Mouse (Mus musculus): ENCODE data around the gene Hipk4. TPM values are rescaled to one million over a fixed set of nuclear protein-coding genes. Genes with fewer than 3 reads are reported as not detected.
"Not testable (repeated sequence)": the region's sequence is repeated elsewhere in the genome, so short reads cannot be mapped to it uniquely, and the experiment has no call there.

Hipk4 gene
- total and polyA plus RNA-seq, 3 experiments = 0.09 to 0.16 TPM; not detected in 1

DNA sequence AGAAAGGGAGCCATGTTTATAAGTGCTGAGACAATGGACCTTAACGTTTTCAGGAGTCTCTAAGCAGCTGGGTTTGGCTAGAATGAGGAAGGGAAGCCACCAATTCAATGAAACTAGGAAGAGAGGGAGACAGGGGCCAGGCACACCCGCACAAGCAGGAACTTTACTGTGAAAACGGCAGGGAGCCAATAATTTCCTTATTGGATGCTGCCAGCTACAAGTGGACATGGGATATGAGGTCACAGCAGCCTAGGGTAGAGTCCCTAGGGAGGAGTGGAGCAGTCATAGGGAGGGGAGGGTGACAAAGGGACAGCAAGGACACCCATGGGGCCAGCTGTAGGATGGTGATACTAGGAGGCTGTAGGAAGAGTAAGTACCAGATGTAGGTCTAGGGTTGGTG lies 30.0 kb upstream of the Hipk4 start:
- TF ChIP-seq E2F4 (IDR thresholded peaks at IDR 0.05; ENCODE audit: insufficient replicate concordance, low read depth, low read length) (no peak), BHLHE40 (IDR thresholded peaks at IDR 0.05; ENCODE audit: low read depth, low read length) (no peak), MYC (IDR thresholded peaks at IDR 0.05; ENCODE audit: low read depth, low read length) (no peak), POLR2A (IDR thresholded peaks at IDR 0.05; ENCODE audit: low read depth, low read length) (no peak), MAFK (IDR thresholded peaks at IDR 0.05; ENCODE audit: insufficient replicate concordance, low read length) (no peak), TCF12 (IDR thresholded peaks at IDR 0.05; ENCODE audit: low read depth, low read length) (no peak), MAX (IDR thresholded peaks at IDR 0.05; ENCODE audit: low read length) (no peak), CHD2 (IDR thresholded peaks at IDR 0.05; ENCODE audit: low read length) (no peak), RAD21 (IDR thresholded peaks at IDR 0.05; ENCODE audit: low read depth, low read length) (no peak), MAZ (IDR thresholded peaks at IDR 0.05; ENCODE audit: low read depth, low read length) (no peak), ETS1 (conservative IDR thresholded peaks at IDR 0.05; ENCODE audit: low read depth, low read length) (no peak), JUN (IDR thresholded peaks at IDR 0.05; ENCODE audit: insufficient read depth, low read depth, low read length) (no peak), USF2 (conservative IDR thresholded peaks at IDR 0.05; ENCODE audit: low read depth, low read length) (no peak), NRF1 (IDR thresholded peaks at IDR 0.05; ENCODE audit: low read depth, low read length) (no peak), PAX5 (IDR thresholded peaks at IDR 0.05; ENCODE audit: low read length) (no peak), MEF2A (IDR thresholded peaks at IDR 0.05; ENCODE audit: borderline replicate concordance, low read depth, low read length) (no peak), EP300 (IDR thresholded peaks at IDR 0.05; ENCODE audit: low read length) (no peak)
- DNase-seq (ENCODE audit: extremely low read depth) = no peak
- no peak overlapping the region for H3K4me2 ChIP-seq (ENCODE audit: insufficient read depth, low read depth, poor library complexity, severe bottlenecking)
- no peaks in the 10 kb centered on the region for H3K9me3 ChIP-seq (replicated peaks; ENCODE audit: low read length)
- H3K4me1 ChIP-seq (ENCODE audit: control insufficient read depth in 1 of 2, insufficient read depth in 2 of 2) = peaks cover 0 to 30% of the 10 kb centered on the region in 2 experiments
- no peaks in the 10 kb centered on the region for H3K79me2 ChIP-seq (replicated peaks; ENCODE audit: control insufficient read depth, extremely low read depth, insufficient read depth, poor library complexity, severe bottlenecking)
- no peaks in the 10 kb centered on the region for H3K27me3 ChIP-seq (replicated peaks)
- H3K36me3 ChIP-seq (replicated peaks in 1 of 2; ENCODE audit: control insufficient read depth in 1 of 2, insufficient read depth in 1 of 2, low read length in 1 of 2) = peaks cover 0 to 10% of the 10 kb centered on the region in 2 experiments
- H3K27ac ChIP-seq (ENCODE audit: insufficient read depth, low read depth) = no peak overlapping the region
- H3K4me3 ChIP-seq (replicated peaks in 1 of 3; ENCODE audit: low read depth in 2 of 3, low read length in 2 of 3, poor library complexity in 1 of 3) = no peak overlapping the region
- dilution Hi-C loops (cut with MboI; ENCODE audit: extremely low pct_ligation_motif_present, extremely low pct_unique_long_range_greater_than_20kb, low sequenced_read_pairs) (no loop called here), in situ Hi-C loops (cut with MboI; ENCODE audit: low pct_ligation_motif_present, low pct_unique_long_range_greater_than_20kb, low sequenced_read_pairs) (no loop called here)
- no peak overlapping the region for H3K9ac ChIP-seq (ENCODE audit: insufficient read depth, low read depth)

DNA sequence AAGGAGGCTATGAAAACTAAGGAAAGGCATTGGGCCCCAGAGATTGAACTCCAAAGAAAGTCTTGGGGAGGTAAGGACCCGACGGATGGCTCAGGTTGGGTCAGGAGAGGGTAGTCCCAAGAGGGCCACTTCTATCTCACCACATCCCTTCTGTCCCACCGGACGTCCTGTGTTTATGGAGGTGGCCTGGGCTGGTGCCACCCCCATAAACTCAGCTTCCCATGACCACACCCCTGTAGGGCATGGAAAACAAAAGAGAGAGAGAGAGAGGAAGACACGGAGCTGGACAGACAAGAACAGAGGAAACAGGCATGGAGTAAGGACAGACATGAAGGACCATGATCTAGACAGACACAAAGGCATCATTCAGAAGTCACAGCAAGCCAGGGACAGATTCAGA lies 29.6 kb upstream of the Hipk4 start:
- dilution Hi-C loops (cut with MboI; ENCODE audit: extremely low pct_ligation_motif_present, extremely low pct_unique_long_range_greater_than_20kb, low sequenced_read_pairs) = no loop called here
- TF ChIP-seq TCF12 (IDR thresholded peaks at IDR 0.05; ENCODE audit: low read depth, low read length) = no peak
- TF ChIP-seq KAT2A (IDR thresholded peaks at IDR 0.05; ENCODE audit: insufficient replicate concordance, low read length) = no peak
- TF ChIP-seq NRF1 (IDR thresholded peaks at IDR 0.05; ENCODE audit: low read depth, low read length) = no peak
- no peak for TF ChIP-seq MXI1 (IDR thresholded peaks at IDR 0.05; ENCODE audit: low read depth, low read length)
- TF ChIP-seq MAZ (IDR thresholded peaks at IDR 0.05; ENCODE audit: low read depth, low read length) = no peak
- no peak for TF ChIP-seq MAFK (IDR thresholded peaks at IDR 0.05; ENCODE audit: insufficient replicate concordance, low read length)
- TF ChIP-seq ZC3H11A (IDR thresholded peaks at IDR 0.05; ENCODE audit: low read depth, low read length) = no peak
- TF ChIP-seq ZMIZ1 (IDR thresholded peaks at IDR 0.05; ENCODE audit: low read depth, low read length) = no peak
- no peak for TF ChIP-seq CHD2 (IDR thresholded peaks at IDR 0.05; ENCODE audit: low read length)
- no peak for TF ChIP-seq MAX (IDR thresholded peaks at IDR 0.05; ENCODE audit: low read length)
- peaks cover 1 to 25% of the 10 kb centered on the region in 2 experiments for H3K4me1 ChIP-seq (ENCODE audit: control insufficient read depth in 1 of 2, insufficient read depth in 2 of 2)

DNA sequence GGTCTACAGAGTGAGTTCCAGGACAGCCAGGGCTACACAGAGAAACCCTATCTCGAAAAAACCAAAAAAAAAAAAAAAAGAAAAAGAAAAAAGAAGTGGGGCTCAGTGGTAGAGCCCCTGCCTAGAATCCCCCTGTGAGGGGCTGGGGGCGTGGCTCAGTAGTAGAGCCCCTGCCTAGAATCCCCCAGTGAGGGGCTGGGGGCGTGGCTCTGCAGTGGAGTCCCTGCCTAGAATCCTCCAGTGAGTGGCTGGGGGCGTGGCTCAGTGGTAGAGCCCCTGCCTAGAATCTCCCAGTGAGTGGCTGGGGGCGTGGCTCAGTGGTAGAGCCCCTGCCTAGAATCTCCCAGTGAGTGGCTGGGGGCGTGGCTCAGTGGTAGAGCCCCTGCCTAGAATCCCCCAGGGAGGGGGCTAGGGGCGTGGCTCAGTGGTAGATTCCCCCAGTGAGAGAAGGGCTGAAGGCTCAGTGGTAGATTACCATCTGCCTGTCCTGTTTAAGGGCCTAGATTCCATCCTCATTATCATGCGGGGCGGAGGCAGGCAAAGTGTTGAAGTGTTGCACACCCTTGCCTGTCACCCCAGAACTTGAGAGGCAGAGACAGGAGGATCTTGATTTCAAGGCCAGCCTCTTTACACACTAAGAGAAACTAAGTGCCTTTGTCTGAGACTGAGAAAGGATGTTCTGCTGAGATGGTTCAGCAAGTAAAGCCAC lies 28.3 kb upstream of the Hipk4 start:
- H3K9ac ChIP-seq (ENCODE audit: insufficient read depth, low read depth); H3K9me3 ChIP-seq (replicated peaks; ENCODE audit: low read length); H3K27ac ChIP-seq (ENCODE audit: insufficient read depth, low read depth); dilution Hi-C loops (cut with MboI; ENCODE audit: extremely low pct_ligation_motif_present, extremely low pct_unique_long_range_greater_than_20kb, low sequenced_read_pairs); DNase-seq (ENCODE audit: extremely low read depth); H3K4me2 ChIP-seq (ENCODE audit: insufficient read depth, low read depth, poor library complexity, severe bottlenecking); H3K27me3 ChIP-seq (replicated peaks); H3K79me2 ChIP-seq (replicated peaks; ENCODE audit: control insufficient read depth, extremely low read depth, insufficient read depth, poor library complexity, severe bottlenecking); H3K36me3 ChIP-seq (replicated peaks in 1 of 2; ENCODE audit: control insufficient read depth in 1 of 2, insufficient read depth in 1 of 2, low read length in 1 of 2); H3K4me3 ChIP-seq (replicated peaks in 1 of 3; ENCODE audit: low read depth in 2 of 3, low read length in 2 of 3, poor library complexity in 1 of 3): not testable (repeated sequence)
- in situ Hi-C loops (cut with MboI; ENCODE audit: low pct_ligation_motif_present, low pct_unique_long_range_greater_than_20kb, low sequenced_read_pairs) = loop anchor here (5.0 kb wide), 1 partner anchor 58 kb away; no protein-coding TSS in a partner anchor
- H3K4me1 ChIP-seq (ENCODE audit: control insufficient read depth in 1 of 2, insufficient read depth in 2 of 2) = peaks cover 2 to 22% of the 10 kb centered on the region in 2 experiments

More for the DNA sequence above, 29.6 kb upstream of the Hipk4 start:
- Histone ChIP-seq H3K36me3 (replicated peaks in 1 of 2; ENCODE audit: control insufficient read depth in 1 of 2, insufficient read depth in 1 of 2, low read length in 1 of 2) (peaks cover 0 to 10% of the 10 kb centered on the region in 2 experiments), H3K79me2 (replicated peaks; ENCODE audit: control insufficient read depth, extremely low read depth, insufficient read depth, poor library complexity, severe bottlenecking) (no peaks in the 10 kb centered on the region), H3K27ac (ENCODE audit: insufficient read depth, low read depth) (no peak overlapping the region), H3K9ac (ENCODE audit: insufficient read depth, low read depth) (no peak overlapping the region), H3K4me2 (ENCODE audit: insufficient read depth, low read depth, poor library complexity, severe bottlenecking) (no peak overlapping the region), H3K4me3 (replicated peaks in 1 of 3; ENCODE audit: low read depth in 2 of 3, low read length in 2 of 3, poor library complexity in 1 of 3) (no peak overlapping the region), H3K27me3 (replicated peaks) (no peaks in the 10 kb centered on the region), H3K9me3 (replicated peaks; ENCODE audit: low read length) (no peaks in the 10 kb centered on the region)
- DNase-seq (ENCODE audit: extremely low read depth) = no peak
- in situ Hi-C loops (cut with MboI; ENCODE audit: low pct_ligation_motif_present, low pct_unique_long_range_greater_than_20kb, low sequenced_read_pairs) = no loop called here
